Mouse (Mus musculus) intestine, embryonic 14.5 days (tissue): ENCODE data around the gene Mzt1. TPM values are rescaled to one million over a fixed set of nuclear protein-coding genes. Genes with fewer than 3 reads are reported as not detected.
A peak's percentile ranks its signal among the peaks of the same experiment; 100 is the strongest.

Source experiments
- ATAC-seq: fragments of 200-750 bp; cut with Nextera tagmentation; replicated peaks from 2 replicates; pipeline ENCODE4 v1.8.0; 2017; ENCODE audit warnings: low read depth, moderate number of reproducible peaks, moderate TSS enrichment, moderate library complexity; ENCODE audit not compliant: low FRiP score, low TSS enrichment
- DNase-seq: peaks from one replicate; pipeline ENCODE4 v3.0.0-alpha.2; 2018; ENCODE audit warnings: low spot score
- H3K27ac ChIP-seq: fragments of 300-500 bp; sonication (generic); 2 replicates; pipeline ENCODE4 v1.5.1; 2014; ENCODE audit warnings: low read depth, mild to moderate bottlenecking, control low read depth
- H3K27me3 ChIP-seq: fragments of 300-500 bp; sonication (generic); replicated peaks from 2 replicates; pipeline ENCODE4 v1.6.1; 2014; ENCODE audit warnings: low read length, control low read depth; ENCODE audit not compliant: control insufficient read depth, insufficient read depth
- H3K36me3 ChIP-seq: fragments of 300-500 bp; sonication (generic); 2 replicates; pipeline ENCODE4 v1.6.1; 2014; ENCODE audit warnings: low read length, control low read depth; ENCODE audit not compliant: control insufficient read depth, insufficient read depth
- H3K4me1 ChIP-seq: fragments of 300-500 bp; sonication (generic); replicated peaks from 2 replicates; pipeline ENCODE4 v1.6.1; 2014; ENCODE audit warnings: low read length, control low read depth, mixed read lengths; ENCODE audit not compliant: control insufficient read depth, insufficient read depth
- H3K4me2 ChIP-seq: fragments of 300-500 bp; sonication (generic); 2 replicates; pipeline ENCODE4 v1.6.1; 2014; ENCODE audit warnings: low read length
- H3K4me3 ChIP-seq: fragments of 300-500 bp; sonication (generic); 2 replicates; pipeline ENCODE4 v1.5.1; 2014; ENCODE audit warnings: low read depth, low read length, control low read depth, mixed read lengths
- H3K9ac ChIP-seq: fragments of 300-500 bp; sonication (generic); 2 replicates; pipeline ENCODE4 v1.6.1; 2014; ENCODE audit warnings: mild to moderate bottlenecking, low read length
- H3K9me3 ChIP-seq: fragments of 300-500 bp; sonication (generic); 2 replicates; pipeline ENCODE4 v1.6.1; 2016; ENCODE audit warnings: low read length, control low read depth; ENCODE audit not compliant: control insufficient read depth
- WGBS: fragments of 180-500 bp; shearing (Covaris S2); extraction: QIAGEN DNeasy Blood & Tissue Kit; methylation state at CpG from one replicate; pipeline ENCODE4 v1.1.7; 2014; 5-methylcytosine and 5-hydroxymethylcytosine counted together
- polyA plus RNA-seq: library from polyadenylated mRNA; unstranded; fragments of >200 nt; fragmentation: Nextera tagmentation; extraction: Ambion mirVana; gene quantifications from 2 replicates; pipeline ENCODE4 v1.2.1, GENCODE M21; 2014

Mzt1 gene
- polyA plus RNA-seq, 1 experiment from 2014 or later: 53.1 TPM

- no peaks in the 10 kb centered on the region for H3K4me1 ChIP-seq
- 86% methylated on average over 5 of the region's 5 CpGs for WGBS
- ATAC-seq: 0 out of 2 replicates have a peak, but pooled peaks have one; percentile 28
- peak; percentile 47 for DNase-seq
- H3K9ac ChIP-seq: no peak overlapping the region
- no peak overlapping the region for H3K4me3 ChIP-seq
- H3K36me3 ChIP-seq: peaks cover 11% of the 10 kb centered on the region; the same call in 1 of the 2 replicates
- H3K4me2 ChIP-seq: no peak overlapping the region
- no peak overlapping the region for H3K27ac ChIP-seq
- H3K9me3 ChIP-seq: 0 out of 2 replicates have a peak, but pooled peaks cover 4% of the 10 kb centered on the region
- H3K27me3 ChIP-seq: no peaks in the 10 kb centered on the region
Measured at GRCm38 (mm10) chr14:99031337-99031873, 14.5 kb downstream of the Mzt1 start.

GRCm38 (mm10) chr14:99029987-99030386 is 15.9 kb downstream of the Mzt1 start:
- Histone ChIP-seq H3K27ac (no peak overlapping the region), H3K27me3 (no peaks in the 10 kb centered on the region), H3K9ac (no peak overlapping the region), H3K36me3 (peaks cover 4% of the 10 kb centered on the region; the same call in 1 of the 2 replicates), H3K4me2 (no peak overlapping the region), H3K4me1 (no peaks in the 10 kb centered on the region), H3K4me3 (no peak overlapping the region), H3K9me3 (0 out of 2 replicates have a peak, but pooled peaks cover 4% of the 10 kb centered on the region)
- peak; percentile 42 for DNase-seq
- ATAC-seq: no peak
- WGBS: 69% methylated on average over 5 of the region's 5 CpGs

GRCm38 (mm10) chr14:99022346-99023086 is 23.4 kb downstream of the Mzt1 start:
- H3K9me3 ChIP-seq: 0 out of 2 replicates have a peak, but pooled peaks cover 4% of the 10 kb centered on the region
- DNase-seq: peak; percentile 48
- H3K27me3 ChIP-seq: no peaks in the 10 kb centered on the region
- peak overlapping the region; percentile 31; the same call in 1 of the 2 replicates for H3K4me2 ChIP-seq
- no peak overlapping the region for H3K9ac ChIP-seq
- ATAC-seq: no peak
- H3K36me3 ChIP-seq: no peaks in the 10 kb centered on the region
- no peaks in the 10 kb centered on the region for H3K4me1 ChIP-seq
- 53% methylated on average over 12 of the region's 12 CpGs for WGBS
- peak overlapping the region; percentile 11; the same call in 1 of the 2 replicates for H3K4me3 ChIP-seq
- H3K27ac ChIP-seq: no peak overlapping the region

- Histone ChIP-seq H3K27ac (no peak overlapping the region), H3K9ac (no peak overlapping the region), H3K4me2 (peak overlapping the region; percentile 0; the same call in 1 of the 2 replicates), H3K4me3 (no peak overlapping the region), H3K27me3 (no peaks in the 10 kb centered on the region), H3K4me1 (no peaks in the 10 kb centered on the region), H3K36me3 (no peaks in the 10 kb centered on the region), H3K9me3 (no peaks in the 10 kb centered on the region)
- WGBS: 37% methylated on average over 10 of the region's 10 CpGs
- DNase-seq (peak; percentile 44), ATAC-seq (no peak)
Measured at GRCm38 (mm10) chr14:99019136-99019808, 26.7 kb downstream of the Mzt1 start.

GRCm38 (mm10) chr14:99018691-99019090 is 27.2 kb downstream of the Mzt1 start:
- Histone ChIP-seq H3K9ac (no peak overlapping the region), H3K27me3 (no peaks in the 10 kb centered on the region), H3K4me2 (peak overlapping the region; percentile 0; the same call in 1 of the 2 replicates), H3K27ac (no peak overlapping the region), H3K4me3 (no peak overlapping the region), H3K9me3 (no peaks in the 10 kb centered on the region), H3K36me3 (no peaks in the 10 kb centered on the region), H3K4me1 (no peaks in the 10 kb centered on the region)
- 50% methylated on average over 7 of the region's 7 CpGs for WGBS
- DNase-seq: peak; percentile 27
- ATAC-seq: no peak

- H3K4me3 ChIP-seq: no peak overlapping the region
- peak; percentile 2 for DNase-seq
- no peaks in the 10 kb centered on the region for H3K27me3 ChIP-seq
- H3K9me3 ChIP-seq: no peaks in the 10 kb centered on the region
- no peak overlapping the region for H3K9ac ChIP-seq
- H3K4me1 ChIP-seq: peaks cover 4% of the 10 kb centered on the region; the same call in 1 of the 2 replicates
- 48% methylated on average over 2 of the region's 2 CpGs for WGBS
- H3K36me3 ChIP-seq: no peaks in the 10 kb centered on the region
- no peak overlapping the region for H3K4me2 ChIP-seq
- ATAC-seq: no peak
- H3K27ac ChIP-seq: no peak overlapping the region
Measured at GRCm38 (mm10) chr14:99010920-99011313, 35.0 kb downstream of the Mzt1 start.

GRCm38 (mm10) chr14:99010224-99010919 is 35.6 kb downstream of the Mzt1 start:
- no peaks in the 10 kb centered on the region for H3K9me3 ChIP-seq
- H3K27me3 ChIP-seq: no peaks in the 10 kb centered on the region
- peak; percentile 37 for DNase-seq
- H3K36me3 ChIP-seq: no peaks in the 10 kb centered on the region
- 63% methylated on average over 8 of the region's 8 CpGs for WGBS
- no peak overlapping the region for H3K4me3 ChIP-seq
- no peak for ATAC-seq
- H3K4me2 ChIP-seq: no peak overlapping the region
- no peak overlapping the region for H3K27ac ChIP-seq
- H3K4me1 ChIP-seq: peaks cover 4% of the 10 kb centered on the region; the same call in 1 of the 2 replicates
- no peak overlapping the region for H3K9ac ChIP-seq

GRCm38 (mm10) chr14:98994218-98994617 is 51.7 kb downstream of the Mzt1 start, which contains the start of gene Rpl36a-ps1:
Gene Rpl36a-ps1, minus strand, starts transcription at chr14:98994318.
- no peaks in the 10 kb centered on the region for H3K4me1 ChIP-seq
- ATAC-seq (no peak), DNase-seq (no peak)
- WGBS: 96% methylated on average over 7 of the region's 7 CpGs
- no peaks in the 10 kb centered on the region for H3K27me3 ChIP-seq
- H3K9ac ChIP-seq: no peak within 1 kb of the TSS
- H3K27ac ChIP-seq: no peak within 1 kb of the TSS
- H3K4me2 ChIP-seq: no peak within 1 kb of the TSS
- no peak within 1 kb of the TSS for H3K4me3 ChIP-seq
- H3K36me3 ChIP-seq: no peaks in the 10 kb centered on the region
- H3K9me3 ChIP-seq: no peaks in the 10 kb centered on the region
